ENCODE assay signal across 23 mouse cellular contexts in genomic region chr6:38755961-38756360, GRCm38 (mm10).
"Had no signal": no experiment of that assay in that cellular context is flagged by ENCODE, and none has a peak within 500 bp of the region (broad histone marks: within the 10 kb centered on the region; RNA-seq: fewer than 3 reads in every experiment).

No protein-coding gene starts in this region.

- H3K9ac ChIP-seq: heart, embryonic 13.5 days; heart, embryonic 15.5 days; hindbrain, embryonic 13.5 days; hindbrain, embryonic 15.5 days; intestine, embryonic 15.5 days; limb, embryonic 13.5 days; limb, embryonic 15.5 days; liver, embryonic 12.5 days; liver, embryonic 14.5 days had no signal

- ATAC-seq: hindbrain, postnatal 0 days; intestine, embryonic 15.5 days; liver, embryonic 12.5 days had no signal

- H3K4me3 ChIP-seq: heart, embryonic 13.5 days; heart, embryonic 15.5 days; hindbrain, embryonic 13.5 days; hindbrain, embryonic 15.5 days; intestine, embryonic 15.5 days; limb, embryonic 13.5 days; limb, embryonic 15.5 days; liver, embryonic 12.5 days had no signal

- H3K27me3 ChIP-seq: heart, embryonic 13.5 days; heart, embryonic 15.5 days; hindbrain, embryonic 13.5 days; hindbrain, embryonic 15.5 days; intestine, embryonic 15.5 days; limb, embryonic 13.5 days; limb, embryonic 15.5 days; liver, embryonic 12.5 days had no signal

- H3K27ac ChIP-seq: heart, embryonic 13.5 days; hindbrain, embryonic 13.5 days; hindbrain, embryonic 15.5 days; hindbrain, postnatal 0 days; intestine, embryonic 15.5 days; kidney, postnatal 0 days; limb, embryonic 13.5 days; limb, embryonic 15.5 days; liver, embryonic 14.5 days had no signal

- DNase-seq: gastrocnemius, postnatal 14 days; gastrocnemius, postnatal 36 days; heart, adult 18-20 months; heart, postnatal 14 days; kidney, adult 11 months; kidney, adult 8-10 months; kidney, postnatal 14 days; kidney, postnatal 36 days; layer of hippocampus, adult 9-11 months; layer of hippocampus, postnatal 36 days; left cerebral cortex, postnatal 4 days; lung, adult 18-20 months had no signal

- H3K4me2 ChIP-seq: heart, embryonic 13.5 days; heart, embryonic 15.5 days; hindbrain, embryonic 13.5 days; hindbrain, embryonic 15.5 days; intestine, embryonic 15.5 days; limb, embryonic 13.5 days; limb, embryonic 15.5 days; liver, embryonic 12.5 days had no signal

- H3K36me3 ChIP-seq: heart, embryonic 13.5 days; heart, embryonic 15.5 days; hindbrain, embryonic 13.5 days; hindbrain, embryonic 15.5 days; intestine, embryonic 15.5 days; limb, embryonic 15.5 days had no signal

- H3K9me3 ChIP-seq: heart, embryonic 13.5 days; heart, embryonic 15.5 days; hindbrain, embryonic 13.5 days; hindbrain, embryonic 15.5 days; intestine, embryonic 15.5 days; limb, embryonic 13.5 days; limb, embryonic 15.5 days; liver, embryonic 12.5 days had no signal
